Mouse (Mus musculus) CH12.LX (cell line): ENCODE measurements at regions not wholly inside any gene's neighbourhood (a gene's known extent, or its start where the extent isn't known, plus 50 kb on each side); places are given as distances from the start of the nearest gene placed in this dataset.
A peak's percentile ranks its signal among the peaks of the same experiment; 100 is the strongest.

ENCODE experiments used
- DNase-seq: peaks from one replicate; pipeline ENCODE4 v3.0.0-alpha.2; 2013; ENCODE audit errors: extremely low read depth
- H3K27ac ChIP-seq: 2 replicates; pipeline ENCODE4 v1.5.1; 2012; ENCODE audit warnings: low read depth, mild to moderate bottlenecking, control low read depth, moderate library complexity; ENCODE audit not compliant: insufficient read depth
- H3K27me3 ChIP-seq: replicated peaks from 2 replicates; pipeline ENCODE3; 2012; ENCODE audit warnings: inconsistent platforms
- H3K36me3 ChIP-seq, 2 experiments: replicated peaks in 1 of 2; 2 replicates each; pipeline versions ENCODE3 to v1.6.1; 2012; ENCODE audit warnings: inconsistent platforms in 1 of 2, low read length in 1 of 2, mild to moderate bottlenecking in 1 of 2, mixed read lengths in 1 of 2, moderate library complexity in 1 of 2; ENCODE audit not compliant: control insufficient read depth in 1 of 2, insufficient read depth in 1 of 2
- H3K4me1 ChIP-seq, 2 experiments: 2 replicates each; pipeline ENCODE4 v1.6.1; 2012; ENCODE audit warnings: inconsistent platforms in 1 of 2, moderate library complexity in 1 of 2; ENCODE audit not compliant: insufficient read depth in 2 of 2, control insufficient read depth in 1 of 2
- H3K4me2 ChIP-seq: 2 replicates; pipeline ENCODE4 v1.6.1; 2012; ENCODE audit warnings: low read depth, mild to moderate bottlenecking, control low read depth; ENCODE audit not compliant: poor library complexity, insufficient read depth, severe bottlenecking
- H3K4me3 ChIP-seq, 3 experiments: fragments of 150-350 bp in 1 of 3; sonication (generic) in 1 of 3; replicated peaks in 1 of 3; 2 replicates each; pipeline versions ENCODE3 to v1.5.1; 2011 to 2012; ENCODE audit warnings: low read depth in 2 of 3, low read length in 2 of 3, mild to moderate bottlenecking in 2 of 3, moderate library complexity in 2 of 3, control low read depth in 1 of 3, improper control_type of control experiment in 1 of 3, inconsistent platforms in 1 of 3, mixed read lengths in 1 of 3; ENCODE audit not compliant: poor library complexity in 1 of 3
- H3K79me2 ChIP-seq: replicated peaks from 2 replicates; pipeline ENCODE4 v1.6.1; 2012; ENCODE audit warnings: mild to moderate bottlenecking, moderate library complexity; ENCODE audit not compliant: control insufficient read depth, poor library complexity, insufficient read depth, severe bottlenecking; ENCODE audit errors: extremely low read depth
- H3K9ac ChIP-seq: 2 replicates; pipeline ENCODE4 v1.6.1; 2012; ENCODE audit warnings: low read depth, mild to moderate bottlenecking, control low read depth, moderate library complexity; ENCODE audit not compliant: insufficient read depth
- H3K9me3 ChIP-seq: replicated peaks from 2 replicates; pipeline ENCODE3; 2012; ENCODE audit warnings: low read length, inconsistent platforms, mixed read lengths
- BHLHE40 ChIP-seq: IDR thresholded peaks from 2 replicates; pipeline ENCODE4 v1.6.1; 2011; ENCODE audit warnings: mild to moderate bottlenecking, low read depth, low read length, improper control_type of control experiment
- CHD1 ChIP-seq: IDR thresholded peaks from 2 replicates; pipeline ENCODE4 v1.6.1; 2012; ENCODE audit warnings: low read depth, low read length, improper control_type of control experiment, inconsistent platforms
- IRF4 ChIP-seq: IDR thresholded peaks from 2 replicates; pipeline ENCODE4 v1.6.1; 2014; ENCODE audit warnings: low read depth, mild to moderate bottlenecking, inconsistent platforms, low read length, improper control_type of control experiment
- JUND ChIP-seq: conservative IDR thresholded peaks from 2 replicates; pipeline ENCODE4 v1.6.1; 2011; ENCODE audit warnings: low read depth, low read length, improper control_type of control experiment
- MXI1 ChIP-seq: IDR thresholded peaks from 2 replicates; pipeline ENCODE4 v1.6.1; 2011; ENCODE audit warnings: mild to moderate bottlenecking, low read depth, low read length, improper control_type of control experiment
- NELFE ChIP-seq: IDR thresholded peaks from 2 replicates; pipeline ENCODE4 v1.6.1; 2011; ENCODE audit warnings: low read depth, low read length, improper control_type of control experiment
- NRF1 ChIP-seq: IDR thresholded peaks from 2 replicates; pipeline ENCODE4 v1.6.1; 2014; ENCODE audit warnings: low read depth, mild to moderate bottlenecking, inconsistent platforms, low read length, improper control_type of control experiment, moderate library complexity
- PAX5 ChIP-seq: IDR thresholded peaks from 2 replicates; pipeline ENCODE4 v1.6.1; 2012; ENCODE audit warnings: low read length, inconsistent platforms, mixed read lengths
- POLR2A ChIP-seq: IDR thresholded peaks from 2 replicates; pipeline ENCODE4 v1.6.1; 2011; ENCODE audit warnings: low read depth, mild to moderate bottlenecking, improper control_type of control experiment, low read length
- POLR2AphosphoS2 ChIP-seq: IDR thresholded peaks from 2 replicates; pipeline ENCODE4 v1.6.1; 2011; ENCODE audit warnings: low read depth, low read length, improper control_type of control experiment
- RCOR1 ChIP-seq: conservative IDR thresholded peaks from 2 replicates; pipeline ENCODE4 v1.6.1; 2012; ENCODE audit warnings: low read depth, mild to moderate bottlenecking, inconsistent platforms, low read length, improper control_type of control experiment
- SIN3A ChIP-seq: IDR thresholded peaks from 2 replicates; pipeline ENCODE4 v1.6.1; 2012; ENCODE audit warnings: low read length, improper control_type of control experiment, inconsistent platforms
- SMC3 ChIP-seq: IDR thresholded peaks from 2 replicates; pipeline ENCODE4 v1.6.1; 2011; ENCODE audit warnings: low read depth, low read length, improper control_type of control experiment
- USF1 ChIP-seq: IDR thresholded peaks from 2 replicates; pipeline ENCODE4 v1.6.1; 2014; ENCODE audit warnings: low read depth, mild to moderate bottlenecking, inconsistent platforms, low read length, improper control_type of control experiment
- ZNF384 ChIP-seq: IDR thresholded peaks from 2 replicates; pipeline ENCODE4 v1.6.1; 2012; ENCODE audit warnings: low read depth, low read length, improper control_type of control experiment, inconsistent platforms
- dilution Hi-C: fragments of 300-500 bp; cut with MboI; formaldehyde crosslinking; loops from 2 replicates; pipeline ENCODE4 v1.14.3; 2020; ENCODE audit warnings: low sequenced_read_pairs; ENCODE audit not compliant: extremely low pct_unique_long_range_greater_than_20kb, extremely low pct_ligation_motif_present
- in situ Hi-C: fragments of 300-500 bp; cut with MboI; formaldehyde crosslinking; loops from 3 replicates; pipeline ENCODE4 v1.14.3; 2019; ENCODE audit warnings: low sequenced_read_pairs, low pct_ligation_motif_present, low pct_unique_long_range_greater_than_20kb, mixed read lengths

- no peak for TF ChIP-seq IRF4
These were observed 56.4 kb upstream of the Fmo9 start (continued) for GRCm38 (mm10) chr1:166738029-166738428.

- Histone ChIP-seq H3K9ac (no peak overlapping the region), H3K4me2 (no peak overlapping the region), H3K4me3 (no peak overlapping the region), H3K79me2 (no peaks in the 10 kb centered on the region), H3K27ac (no peak overlapping the region), H3K9me3 (no peaks in the 10 kb centered on the region), H3K4me1 (no peaks in the 10 kb centered on the region), H3K27me3 (no peaks in the 10 kb centered on the region), H3K36me3 (no peaks in the 10 kb centered on the region)
- in situ Hi-C loops, result no loop called here
- dilution Hi-C loops, result no loop called here
- TF ChIP-seq MXI1, result no peak
- no peak for TF ChIP-seq NRF1
- no peak for TF ChIP-seq RCOR1
- TF ChIP-seq ZNF384, result no peak
- no peak for TF ChIP-seq POLR2AphosphoS2
- TF ChIP-seq POLR2A, result no peak
- TF ChIP-seq NELFE, result no peak
- TF ChIP-seq SMC3, result no peak
- TF ChIP-seq CHD1, result no peak
- no peak for TF ChIP-seq PAX5
- TF ChIP-seq JUND, result no peak
- no peak for DNase-seq
These were observed 68.6 kb upstream of the Fmo9 start for GRCm38 (mm10) chr1:166750236-166750635.

GRCm38 (mm10) chr1:166750777-166751176, 69.1 kb upstream of the Fmo9 start:
- H3K4me1 ChIP-seq, result no peaks in the 10 kb centered on the region
- in situ Hi-C loops, result no loop called here
- TF ChIP-seq RCOR1 (no peak), BHLHE40 (peak; percentile 30; the same call in 1 of the 2 replicates), SIN3A (no peak), NRF1 (no peak), USF1 (no peak)
- TF ChIP-seq, all 38 proteins: peak for 1
- no peaks in the 10 kb centered on the region for H3K27me3 ChIP-seq
- H3K4me2 ChIP-seq, result no peak overlapping the region
- H3K4me3 ChIP-seq, result no peak overlapping the region
- H3K9ac ChIP-seq, result no peak overlapping the region
- H3K36me3 ChIP-seq, result no peaks in the 10 kb centered on the region
- H3K9me3 ChIP-seq, result no peaks in the 10 kb centered on the region
- no peak for DNase-seq
- no peak overlapping the region for H3K27ac ChIP-seq
- H3K79me2 ChIP-seq, result no peaks in the 10 kb centered on the region
- dilution Hi-C loops, result no loop called here
